Mouse (Mus musculus) kidney, embryonic 15.5 days (tissue): ENCODE measurements at regions not wholly inside any gene's neighbourhood (a gene's known extent, or its start where the extent isn't known, plus 50 kb on each side); places are given as distances from the start of the nearest gene placed in this dataset.

ENCODE experiments used
- ATAC-seq: fragments of 200-750 bp; cut with Nextera tagmentation; replicated peaks from 2 replicates; pipeline ENCODE4 v1.8.0; 2017; ENCODE audit warnings: moderate TSS enrichment; ENCODE audit not compliant: low FRiP score
- H3K27ac ChIP-seq: fragments of 300-500 bp; sonication (generic); 2 replicates; pipeline ENCODE4 v1.5.1; 2015; ENCODE audit warnings: mild to moderate bottlenecking, inconsistent platforms
- H3K27me3 ChIP-seq: fragments of 300-500 bp; sonication (generic); 2 replicates; pipeline ENCODE4 v1.6.1; 2015; ENCODE audit warnings: inconsistent platforms
- H3K36me3 ChIP-seq: fragments of 300-500 bp; sonication (generic); 2 replicates; pipeline ENCODE4 v1.6.1; 2015; ENCODE audit warnings: inconsistent platforms
- H3K4me1 ChIP-seq: fragments of 300-500 bp; sonication (generic); 2 replicates; pipeline ENCODE4 v1.6.1; 2015; ENCODE audit warnings: inconsistent platforms
- H3K4me2 ChIP-seq: fragments of 300-500 bp; sonication (generic); 2 replicates; pipeline ENCODE4 v1.6.1; 2015; ENCODE audit warnings: moderate library complexity, mild to moderate bottlenecking, inconsistent platforms
- H3K4me3 ChIP-seq: fragments of 300-500 bp; sonication (generic); replicated peaks from 2 replicates; pipeline ENCODE4 v1.5.1; 2015; ENCODE audit warnings: mild to moderate bottlenecking, inconsistent platforms
- H3K9ac ChIP-seq: fragments of 300-500 bp; sonication (generic); 2 replicates; pipeline ENCODE4 v1.6.1; 2015; ENCODE audit warnings: mild to moderate bottlenecking, inconsistent platforms
- H3K9me3 ChIP-seq: fragments of 300-500 bp; sonication (generic); replicated peaks from 2 replicates; pipeline ENCODE4 v1.6.1; 2016; ENCODE audit warnings: inconsistent platforms
- WGBS: fragments of 180-500 bp; shearing (Covaris S2); methylation state at CpG from one replicate; pipeline ENCODE4 v1.1.7; 2015; ENCODE audit warnings: mixed read lengths; 5-methylcytosine and 5-hydroxymethylcytosine counted together

- Histone ChIP-seq H3K9me3 (no peaks in the 10 kb centered on the region), H3K27me3 (no peaks in the 10 kb centered on the region), H3K27ac (no peak overlapping the region), H3K4me2 (no peak overlapping the region), H3K36me3 (no peaks in the 10 kb centered on the region), H3K9ac (no peak overlapping the region), H3K4me1 (no peaks in the 10 kb centered on the region), H3K4me3 (no peak overlapping the region)
- ATAC-seq, result no peak
- WGBS, result 90% methylated on average over 15 of the region's 15 CpGs
Measured at GRCm38 (mm10) chr11:39733434-39734076, 961.4 kb downstream of the Mat2b start.

GRCm38 (mm10) chr11:39723621-39724020 lies 971.4 kb downstream of the Mat2b start:
- Histone ChIP-seq H3K4me2 (no peak overlapping the region), H3K9ac (no peak overlapping the region), H3K36me3 (no peaks in the 10 kb centered on the region), H3K4me3 (no peak overlapping the region), H3K27me3 (no peaks in the 10 kb centered on the region), H3K4me1 (no peaks in the 10 kb centered on the region), H3K27ac (no peak overlapping the region), H3K9me3 (no peaks in the 10 kb centered on the region)
- ATAC-seq, result no peak

- no peaks in the 10 kb centered on the region for H3K9me3 ChIP-seq
- H3K4me3 ChIP-seq, result no peak overlapping the region
- no peak overlapping the region for H3K4me2 ChIP-seq
- no peaks in the 10 kb centered on the region for H3K4me1 ChIP-seq
- ATAC-seq, result no peak
- no peaks in the 10 kb centered on the region for H3K27me3 ChIP-seq
- 72% methylated on average over 2 of the region's 2 CpGs for WGBS
- H3K36me3 ChIP-seq, result no peaks in the 10 kb centered on the region
- H3K27ac ChIP-seq, result no peak overlapping the region
- H3K9ac ChIP-seq, result no peak overlapping the region
Measured at GRCm38 (mm10) chr11:39678521-39678920, 1016.5 kb downstream of the Mat2b start.

- ATAC-seq, result no peak
- Histone ChIP-seq H3K9me3 (no peaks in the 10 kb centered on the region), H3K27ac (no peak overlapping the region), H3K4me1 (no peaks in the 10 kb centered on the region), H3K4me3 (no peak overlapping the region), H3K36me3 (no peaks in the 10 kb centered on the region), H3K4me2 (no peak overlapping the region), H3K9ac (no peak overlapping the region), H3K27me3 (no peaks in the 10 kb centered on the region)
- 69% methylated on average over 5 of the region's 5 CpGs for WGBS
Measured at GRCm38 (mm10) chr11:39653595-39653994, 1041.4 kb downstream of the Mat2b start.

GRCm38 (mm10) chr11:39619356-39619755 lies 1075.6 kb downstream of the Mat2b start:
- no peak for ATAC-seq
- H3K4me3 ChIP-seq, result no peak overlapping the region
- H3K4me2 ChIP-seq, result no peak overlapping the region
- H3K27ac ChIP-seq, result no peak overlapping the region
- 89% methylated on average over 1 of the region's 1 CpGs for WGBS
- H3K9ac ChIP-seq, result no peak overlapping the region
- H3K27me3 ChIP-seq, result no peaks in the 10 kb centered on the region
- no peaks in the 10 kb centered on the region for H3K36me3 ChIP-seq
- no peaks in the 10 kb centered on the region for H3K4me1 ChIP-seq
- H3K9me3 ChIP-seq, result no peaks in the 10 kb centered on the region

- H3K4me3 ChIP-seq, result no peak overlapping the region
- H3K4me2 ChIP-seq, result no peak overlapping the region
- H3K4me1 ChIP-seq, result no peaks in the 10 kb centered on the region
- 83% methylated on average over 3 of the region's 3 CpGs for WGBS
- no peak overlapping the region for H3K9ac ChIP-seq
- no peaks in the 10 kb centered on the region for H3K36me3 ChIP-seq
- no peak for ATAC-seq
- no peak overlapping the region for H3K27ac ChIP-seq
- H3K27me3 ChIP-seq, result no peaks in the 10 kb centered on the region
- H3K9me3 ChIP-seq, result no peaks in the 10 kb centered on the region
Measured at GRCm38 (mm10) chr11:39615843-39616242, 1079.2 kb downstream of the Mat2b start.

GRCm38 (mm10) chr11:39596479-39596878 lies 1098.5 kb downstream of the Mat2b start:
- H3K27me3 ChIP-seq, result no peaks in the 10 kb centered on the region
- H3K9me3 ChIP-seq, result no peaks in the 10 kb centered on the region
- no peak overlapping the region for H3K9ac ChIP-seq
- no peak overlapping the region for H3K4me2 ChIP-seq
- H3K36me3 ChIP-seq, result no peaks in the 10 kb centered on the region
- WGBS, result 37% methylated on average over 4 of the region's 4 CpGs
- no peak overlapping the region for H3K4me3 ChIP-seq
- no peak for ATAC-seq
- no peak overlapping the region for H3K27ac ChIP-seq
- H3K4me1 ChIP-seq, result no peaks in the 10 kb centered on the region

GRCm38 (mm10) chr11:39588641-39589385 lies 1106.2 kb downstream of the Mat2b start:
- H3K9me3 ChIP-seq, result no peaks in the 10 kb centered on the region
- peak overlapping the region; percentile 17 for H3K4me3 ChIP-seq
- H3K4me1 ChIP-seq, result no peaks in the 10 kb centered on the region
- no peak overlapping the region for H3K27ac ChIP-seq
- H3K4me2 ChIP-seq, result peak overlapping the region; percentile 43
- H3K36me3 ChIP-seq, result no peaks in the 10 kb centered on the region
- peak; percentile 58; the same call in 1 of the 2 replicates for ATAC-seq
- WGBS, result 18% methylated on average over 15 of the region's 15 CpGs
- H3K27me3 ChIP-seq, result no peaks in the 10 kb centered on the region
- H3K9ac ChIP-seq, result no peak overlapping the region

- Histone ChIP-seq H3K9me3 (no peaks in the 10 kb centered on the region), H3K27me3 (no peaks in the 10 kb centered on the region), H3K4me1 (no peaks in the 10 kb centered on the region), H3K9ac (no peak overlapping the region), H3K4me2 (no peak overlapping the region), H3K36me3 (no peaks in the 10 kb centered on the region), H3K4me3 (no peak overlapping the region), H3K27ac (no peak overlapping the region)
- 37% methylated on average over 3 of the region's 3 CpGs for WGBS
- no peak for ATAC-seq
Measured at GRCm38 (mm10) chr11:39558287-39558686, 1136.7 kb downstream of the Mat2b start.

- Histone ChIP-seq H3K27ac (no peak overlapping the region), H3K4me1 (no peaks in the 10 kb centered on the region), H3K4me2 (no peak overlapping the region), H3K27me3 (no peaks in the 10 kb centered on the region), H3K9ac (no peak overlapping the region), H3K4me3 (no peak overlapping the region), H3K36me3 (no peaks in the 10 kb centered on the region), H3K9me3 (no peaks in the 10 kb centered on the region)
- ATAC-seq, result no peak
- 76% methylated on average over 3 of the region's 3 CpGs for WGBS
Measured at GRCm38 (mm10) chr11:39550066-39550465, 1144.9 kb downstream of the Mat2b start.

GRCm38 (mm10) chr11:39524866-39525649 lies 1169.9 kb downstream of the Mat2b start:
- no peak for ATAC-seq
- Histone ChIP-seq H3K9ac (no peak overlapping the region), H3K4me3 (no peak overlapping the region), H3K4me2 (no peak overlapping the region), H3K27me3 (no peaks in the 10 kb centered on the region), H3K36me3 (no peaks in the 10 kb centered on the region), H3K9me3 (no peaks in the 10 kb centered on the region), H3K27ac (no peak overlapping the region), H3K4me1 (no peaks in the 10 kb centered on the region)
- WGBS, result 61% methylated on average over 7 of the region's 7 CpGs

GRCm38 (mm10) chr11:39495253-39495652 lies 1199.8 kb downstream of the Mat2b start:
- no peak for ATAC-seq
- Histone ChIP-seq H3K36me3 (no peaks in the 10 kb centered on the region), H3K4me1 (no peaks in the 10 kb centered on the region), H3K4me3 (no peak overlapping the region), H3K27me3 (no peaks in the 10 kb centered on the region), H3K9me3 (no peaks in the 10 kb centered on the region), H3K4me2 (no peak overlapping the region), H3K9ac (no peak overlapping the region), H3K27ac (no peak overlapping the region)
- WGBS, result 75% methylated on average over 4 of the region's 4 CpGs
